Mouse (Mus musculus) CH12.LX (cell line): ENCODE data around the gene Slc28a1. TPM values are rescaled to one million over a fixed set of nuclear protein-coding genes. Genes with fewer than 3 reads are reported as not detected.
"Not testable (repeated sequence)": the region's sequence is repeated elsewhere in the genome, so short reads cannot be mapped to it uniquely, and the experiment has no call there.

Source experiments
- DNase-seq: peaks from one replicate; pipeline ENCODE4 v3.0.0-alpha.2; 2013; ENCODE audit errors: extremely low read depth
- H3K27ac ChIP-seq: 2 replicates; pipeline ENCODE4 v1.5.1; 2012; ENCODE audit warnings: low read depth, mild to moderate bottlenecking, control low read depth, moderate library complexity; ENCODE audit not compliant: insufficient read depth
- H3K27me3 ChIP-seq: replicated peaks from 2 replicates; pipeline ENCODE3; 2012; ENCODE audit warnings: inconsistent platforms
- H3K36me3 ChIP-seq, 2 experiments: replicated peaks in 1 of 2; 2 replicates each; pipeline versions ENCODE3 to v1.6.1; 2012; ENCODE audit warnings: inconsistent platforms in 1 of 2, low read length in 1 of 2, mild to moderate bottlenecking in 1 of 2, mixed read lengths in 1 of 2, moderate library complexity in 1 of 2; ENCODE audit not compliant: control insufficient read depth in 1 of 2, insufficient read depth in 1 of 2
- H3K4me1 ChIP-seq, 2 experiments: 2 replicates each; pipeline ENCODE4 v1.6.1; 2012; ENCODE audit warnings: inconsistent platforms in 1 of 2, moderate library complexity in 1 of 2; ENCODE audit not compliant: insufficient read depth in 2 of 2, control insufficient read depth in 1 of 2
- H3K4me2 ChIP-seq: 2 replicates; pipeline ENCODE4 v1.6.1; 2012; ENCODE audit warnings: low read depth, mild to moderate bottlenecking, control low read depth; ENCODE audit not compliant: poor library complexity, insufficient read depth, severe bottlenecking
- H3K4me3 ChIP-seq, 3 experiments: fragments of 150-350 bp in 1 of 3; sonication (generic) in 1 of 3; replicated peaks in 1 of 3; 2 replicates each; pipeline versions ENCODE3 to v1.5.1; 2011 to 2012; ENCODE audit warnings: low read depth in 2 of 3, low read length in 2 of 3, mild to moderate bottlenecking in 2 of 3, moderate library complexity in 2 of 3, control low read depth in 1 of 3, improper control_type of control experiment in 1 of 3, inconsistent platforms in 1 of 3, mixed read lengths in 1 of 3; ENCODE audit not compliant: poor library complexity in 1 of 3
- H3K79me2 ChIP-seq: replicated peaks from 2 replicates; pipeline ENCODE4 v1.6.1; 2012; ENCODE audit warnings: mild to moderate bottlenecking, moderate library complexity; ENCODE audit not compliant: control insufficient read depth, poor library complexity, insufficient read depth, severe bottlenecking; ENCODE audit errors: extremely low read depth
- H3K9ac ChIP-seq: 2 replicates; pipeline ENCODE4 v1.6.1; 2012; ENCODE audit warnings: low read depth, mild to moderate bottlenecking, control low read depth, moderate library complexity; ENCODE audit not compliant: insufficient read depth
- H3K9me3 ChIP-seq: replicated peaks from 2 replicates; pipeline ENCODE3; 2012; ENCODE audit warnings: low read length, inconsistent platforms, mixed read lengths
- CHD1 ChIP-seq: IDR thresholded peaks from 2 replicates; pipeline ENCODE4 v1.6.1; 2012; ENCODE audit warnings: low read depth, low read length, improper control_type of control experiment, inconsistent platforms
- CHD2 ChIP-seq: IDR thresholded peaks from 2 replicates; pipeline ENCODE4 v1.6.1; 2011; ENCODE audit warnings: low read length, improper control_type of control experiment
- CTCF ChIP-seq, 2 experiments: IDR thresholded peaks in 1 of 2; conservative IDR thresholded peaks in 1 of 2; 2 replicates each; pipeline ENCODE4 v1.5.1; 2011 to 2012; ENCODE audit warnings: low read depth in 2 of 2, low read length in 2 of 2, improper control_type of control experiment in 1 of 2, inconsistent platforms in 1 of 2, mild to moderate bottlenecking in 1 of 2, moderate library complexity in 1 of 2
- ELF1 ChIP-seq: IDR thresholded peaks from 2 replicates; pipeline ENCODE4 v1.6.1; 2014; ENCODE audit warnings: low read depth, mild to moderate bottlenecking, inconsistent platforms, low read length, improper control_type of control experiment
- EP300 ChIP-seq: IDR thresholded peaks from 2 replicates; pipeline ENCODE4 v1.6.1; 2011; ENCODE audit warnings: low read length, improper control_type of control experiment
- HCFC1 ChIP-seq: IDR thresholded peaks from 2 replicates; pipeline ENCODE4 v1.6.1; 2012; ENCODE audit warnings: low read depth, mild to moderate bottlenecking, inconsistent platforms, low read length, improper control_type of control experiment
- IRF4 ChIP-seq: IDR thresholded peaks from 2 replicates; pipeline ENCODE4 v1.6.1; 2014; ENCODE audit warnings: low read depth, mild to moderate bottlenecking, inconsistent platforms, low read length, improper control_type of control experiment
- JUND ChIP-seq: conservative IDR thresholded peaks from 2 replicates; pipeline ENCODE4 v1.6.1; 2011; ENCODE audit warnings: low read depth, low read length, improper control_type of control experiment
- KAT2A ChIP-seq: IDR thresholded peaks from 2 replicates; pipeline ENCODE4 v1.6.1; 2012; ENCODE audit warnings: low read length, improper control_type of control experiment, inconsistent platforms; ENCODE audit not compliant: insufficient replicate concordance
- MAFK ChIP-seq: IDR thresholded peaks from 2 replicates; pipeline ENCODE4 v1.6.1; 2011; ENCODE audit warnings: low read length, improper control_type of control experiment; ENCODE audit not compliant: insufficient replicate concordance
- MAX ChIP-seq: IDR thresholded peaks from 2 replicates; pipeline ENCODE4 v1.6.1; 2011; ENCODE audit warnings: low read length, improper control_type of control experiment
- MXI1 ChIP-seq: IDR thresholded peaks from 2 replicates; pipeline ENCODE4 v1.6.1; 2011; ENCODE audit warnings: mild to moderate bottlenecking, low read depth, low read length, improper control_type of control experiment
- MYC ChIP-seq: IDR thresholded peaks from 2 replicates; pipeline ENCODE4 v1.6.1; 2011; ENCODE audit warnings: low read depth, mild to moderate bottlenecking, improper control_type of control experiment, low read length
- NRF1 ChIP-seq: IDR thresholded peaks from 2 replicates; pipeline ENCODE4 v1.6.1; 2014; ENCODE audit warnings: low read depth, mild to moderate bottlenecking, inconsistent platforms, low read length, improper control_type of control experiment, moderate library complexity
- RCOR1 ChIP-seq: conservative IDR thresholded peaks from 2 replicates; pipeline ENCODE4 v1.6.1; 2012; ENCODE audit warnings: low read depth, mild to moderate bottlenecking, inconsistent platforms, low read length, improper control_type of control experiment
- SMC3 ChIP-seq: IDR thresholded peaks from 2 replicates; pipeline ENCODE4 v1.6.1; 2011; ENCODE audit warnings: low read depth, low read length, improper control_type of control experiment
- UBTF ChIP-seq: IDR thresholded peaks from 2 replicates; pipeline ENCODE4 v1.6.1; 2012; ENCODE audit warnings: low read depth, mild to moderate bottlenecking, inconsistent platforms, low read length, improper control_type of control experiment, moderate library complexity
- USF1 ChIP-seq: IDR thresholded peaks from 2 replicates; pipeline ENCODE4 v1.6.1; 2014; ENCODE audit warnings: low read depth, mild to moderate bottlenecking, inconsistent platforms, low read length, improper control_type of control experiment
- ZC3H11A ChIP-seq: IDR thresholded peaks from 2 replicates; pipeline ENCODE4 v1.6.1; 2012; ENCODE audit warnings: low read depth, mild to moderate bottlenecking, inconsistent platforms, low read length, improper control_type of control experiment
- ZMIZ1 ChIP-seq: IDR thresholded peaks from 2 replicates; pipeline ENCODE4 v1.6.1; 2012; ENCODE audit warnings: low read depth, mild to moderate bottlenecking, inconsistent platforms, low read length, improper control_type of control experiment
- dilution Hi-C: fragments of 300-500 bp; cut with MboI; formaldehyde crosslinking; loops from 2 replicates; pipeline ENCODE4 v1.14.3; 2020; ENCODE audit warnings: low sequenced_read_pairs; ENCODE audit not compliant: extremely low pct_unique_long_range_greater_than_20kb, extremely low pct_ligation_motif_present
- in situ Hi-C: fragments of 300-500 bp; cut with MboI; formaldehyde crosslinking; loops from 3 replicates; pipeline ENCODE4 v1.14.3; 2019; ENCODE audit warnings: low sequenced_read_pairs, low pct_ligation_motif_present, low pct_unique_long_range_greater_than_20kb, mixed read lengths
- polyA plus RNA-seq: library from polyadenylated mRNA; unstranded; fragments of >175 nt; gene quantifications from 2 replicates; pipeline ENCODE4 v1.2.1, GENCODE M21; 2012; ENCODE audit warnings: low read depth; ENCODE audit not compliant: insufficient read length
- total RNA-seq, 2 experiments: library from RNA; depleted of rRNA; stranded (reverse); fragments of 300-350 nt in 1 of 2; fragments of >200 nt in 1 of 2; gene quantifications; 2 replicates each; pipeline ENCODE4 v1.2.3; 2012 to 2014

The Slc28a1 gene
- total and polyA plus RNA-seq, 3 experiments = 0.04 to 0.13 TPM; not detected in 1

- H3K4me3 ChIP-seq = no peak overlapping the region
Measured at GRCm38 (mm10) chr7:81141541-81141940, 26.9 kb downstream of the Slc28a1 start.

GRCm38 (mm10) chr7:81143056-81143455 lies 28.5 kb downstream of the Slc28a1 start:
- H3K36me3 ChIP-seq, H3K79me2 ChIP-seq, H3K4me3 ChIP-seq, H3K27ac ChIP-seq, in situ Hi-C loops, dilution Hi-C loops, H3K9me3 ChIP-seq, H3K27me3 ChIP-seq, H3K9ac ChIP-seq, H3K4me2 ChIP-seq, DNase-seq, H3K4me1 ChIP-seq: not testable (repeated sequence)

More at GRCm38 (mm10) chr7:81141541-81141940, 26.9 kb downstream of the Slc28a1 start:
- no peak for DNase-seq
- Histone ChIP-seq H3K79me2 (no peaks in the 10 kb centered on the region), H3K36me3 (no peaks in the 10 kb centered on the region), H3K9me3 (no peaks in the 10 kb centered on the region), H3K9ac (no peak overlapping the region), H3K4me1 (peaks cover 2 to 4% of the 10 kb centered on the region in 2 experiments; a peak in 2 of 4 replicates), H3K27me3 (no peaks in the 10 kb centered on the region), H3K27ac (no peak overlapping the region), H3K4me2 (no peak overlapping the region)
- in situ Hi-C loops (no loop called here), dilution Hi-C loops (no loop called here)
- TF ChIP-seq KAT2A = no peak
- no peak for TF ChIP-seq ELF1
- no peak for TF ChIP-seq HCFC1
- no peak for TF ChIP-seq MAFK
- TF ChIP-seq MXI1 = no peak
- no peak for TF ChIP-seq ZC3H11A
- no peak for TF ChIP-seq USF1
- no peak for TF ChIP-seq IRF4
- no peak for TF ChIP-seq EP300
- no peak for TF ChIP-seq CHD1
- TF ChIP-seq MAX = no peak
- no peak for TF ChIP-seq ZMIZ1
- TF ChIP-seq MYC = no peak
- TF ChIP-seq CTCF (conservative IDR thresholded peaks at IDR 0.05 in 1 of 2, IDR thresholded peaks at IDR 0.05 in 1 of 2; ENCODE audit: low read depth in 2 of 2, low read length in 2 of 2) = no peak
- no peak for TF ChIP-seq JUND
- TF ChIP-seq UBTF = no peak
- TF ChIP-seq NRF1 = no peak
- no peak for TF ChIP-seq RCOR1
- no peak for TF ChIP-seq SMC3
- TF ChIP-seq CHD2 = no peak
